8 mouse cellular contexts compared by ENCODE assay signal in the genomic region with DNA sequence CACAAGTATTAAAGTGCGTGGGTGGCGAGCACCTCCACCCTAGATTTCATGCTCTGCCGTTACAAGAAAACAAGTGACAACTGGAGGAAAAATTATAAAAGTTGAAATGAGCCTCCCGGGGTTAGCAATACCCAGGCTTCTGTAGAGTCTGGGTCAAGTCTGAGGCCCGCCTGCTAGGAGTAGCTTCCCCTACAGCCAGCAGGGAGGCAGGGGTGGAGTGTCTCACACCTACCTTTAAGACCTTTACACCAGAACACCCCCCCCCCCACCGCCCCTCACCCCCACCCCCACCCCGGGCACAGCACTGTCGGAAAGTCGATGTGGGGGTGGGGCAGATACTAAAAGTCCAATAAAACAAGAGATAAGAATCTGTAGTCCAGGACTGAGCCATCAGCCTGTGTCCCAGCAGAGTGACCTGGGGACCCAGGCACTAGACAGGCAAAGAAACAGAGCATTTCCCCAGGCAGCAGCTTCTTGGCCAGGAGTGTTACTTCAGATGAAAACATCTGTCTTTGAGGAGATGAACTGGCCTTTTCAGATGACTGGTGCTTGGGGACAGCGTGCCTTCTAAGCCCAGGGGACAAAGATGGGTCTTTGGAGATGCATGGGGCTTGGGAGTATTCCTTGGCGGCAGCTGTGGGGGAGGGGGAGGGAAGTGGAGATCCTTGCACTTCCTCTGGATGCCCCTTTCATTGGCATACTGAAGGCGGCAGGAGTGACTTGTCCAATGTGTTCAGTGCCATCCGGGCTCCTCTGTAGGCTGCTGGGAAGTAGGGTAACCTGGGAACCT. TPM values are rescaled to one million over a fixed set of nuclear protein-coding genes. Genes with fewer than 3 reads are reported as not detected.
DNase-seq lines count a peak whose midpoint lies in the region; ATAC-seq and TF ChIP-seq lines count a peak whose summit lies in the region.

No protein-coding gene starts in this region.

- peaks cover 15% of the 10 kb centered on the region for H3K4me1 ChIP-seq in kidney, embryonic 15.5 days
- peaks cover 37% of the 10 kb centered on the region for H3K4me1 ChIP-seq in embryonic facial prominence, embryonic 10.5 days
- H3K4me1 ChIP-seq in intestine, embryonic 14.5 days (replicated peaks; ENCODE audit: control insufficient read depth, insufficient read depth, low read length) = 0 out of 2 replicates have a peak, but pooled peaks cover 8% of the 10 kb centered on the region
- no peaks in the 10 kb centered on the region for H3K4me1 ChIP-seq in thymus, adult 2 months (replicated peaks; ENCODE audit: control insufficient read depth, insufficient read depth, low read length)

- no peaks in the 10 kb centered on the region for H3K9me3 ChIP-seq in kidney, embryonic 15.5 days (replicated peaks)
- H3K9me3 ChIP-seq in embryonic facial prominence, embryonic 10.5 days = no peaks in the 10 kb centered on the region
- H3K9me3 ChIP-seq in intestine, embryonic 14.5 days (ENCODE audit: control insufficient read depth, low read length) = no peaks in the 10 kb centered on the region

- no peaks in the 10 kb centered on the region for H3K36me3 ChIP-seq in kidney, embryonic 15.5 days
- H3K36me3 ChIP-seq in embryonic facial prominence, embryonic 10.5 days (replicated peaks) = no peaks in the 10 kb centered on the region
- H3K36me3 ChIP-seq in intestine, embryonic 14.5 days (ENCODE audit: control insufficient read depth, insufficient read depth, low read length) = no peaks in the 10 kb centered on the region
- peaks cover 10% of the 10 kb centered on the region for H3K36me3 ChIP-seq in myocyte (ENCODE audit: control insufficient read depth, insufficient read depth)
- H3K36me3 ChIP-seq in thymus, adult 2 months (ENCODE audit: control insufficient read depth, insufficient read depth, low read length) = no peaks in the 10 kb centered on the region

- no peak overlapping the region for H3K27ac ChIP-seq in kidney, embryonic 15.5 days
- H3K27ac ChIP-seq in embryonic facial prominence, embryonic 10.5 days (replicated peaks) = no peak overlapping the region
- H3K27ac ChIP-seq in intestine, embryonic 14.5 days (ENCODE audit: low read depth) = no peak overlapping the region
- H3K27ac ChIP-seq in thymus, adult 2 months (ENCODE audit: control insufficient read depth, insufficient read depth, low read length) = no peak overlapping the region

- WGBS in kidney, embryonic 15.5 days = 5% methylated on average over 13 of the region's 13 CpGs
- 5% methylated on average over 13 of the region's 13 CpGs for WGBS in embryonic facial prominence, embryonic 10.5 days
- WGBS in intestine, embryonic 14.5 days = 7% methylated on average over 13 of the region's 13 CpGs
- WGBS in thymus, adult 2 months = 22% methylated on average over 13 of the region's 13 CpGs

- H3ac ChIP-seq in myocyte (ENCODE audit: control insufficient read depth, insufficient read length) = peak overlapping the region; percentile 45

- peaks cover 60% of the 10 kb centered on the region for H3K79me2 ChIP-seq in myocyte (ENCODE audit: control insufficient read depth, insufficient read depth)

- peak overlapping the region; percentile 86 for H3K4me2 ChIP-seq in kidney, embryonic 15.5 days
- peak overlapping the region; percentile 93 for H3K4me2 ChIP-seq in intestine, embryonic 14.5 days (ENCODE audit: low read length)
- H3K4me2 ChIP-seq in myocyte (ENCODE audit: low read depth) = peak overlapping the region; percentile 72

- H3K4me3 ChIP-seq in kidney, embryonic 15.5 days (replicated peaks) = peak overlapping the region; percentile 39
- peak overlapping the region; percentile 56 for H3K4me3 ChIP-seq in embryonic facial prominence, embryonic 10.5 days
- peak overlapping the region; percentile 36; the same call in 1 of the 2 replicates for H3K4me3 ChIP-seq in intestine, embryonic 14.5 days (ENCODE audit: low read depth, low read length)
- peak overlapping the region; percentile 93 for H3K4me3 ChIP-seq in myocyte
- H3K4me3 ChIP-seq in thymus, adult 2 months (ENCODE audit: control insufficient read depth, insufficient read depth, low read length) = no peak overlapping the region

- ATAC-seq in kidney, embryonic 15.5 days (replicated peaks; ENCODE audit: low FRiP score) = no peak
- ATAC-seq in intestine, embryonic 14.5 days (replicated peaks; ENCODE audit: low FRiP score, low TSS enrichment, low read depth) = peak; percentile 36; the same call in 1 of the 2 replicates

- TF ChIP-seq POLR2A in myocyte (IDR thresholded peaks at IDR 0.05; ENCODE audit: insufficient read length, low read depth) = no peak
- TF ChIP-seq POLR2A in thymus, adult 2 months (IDR thresholded peaks at IDR 0.05; ENCODE audit: control insufficient read depth, extremely low read depth, insufficient read depth, low read length, poor library complexity) = no peak

- H3K9ac ChIP-seq in kidney, embryonic 15.5 days = no peak overlapping the region
- peak overlapping the region; percentile 32 for H3K9ac ChIP-seq in intestine, embryonic 14.5 days (ENCODE audit: low read length)

- peaks cover 19% of the 10 kb centered on the region for H3K27me3 ChIP-seq in kidney, embryonic 15.5 days
- H3K27me3 ChIP-seq in embryonic facial prominence, embryonic 10.5 days (replicated peaks; ENCODE audit: low read depth, poor library complexity, severe bottlenecking) = peaks cover 58% of the 10 kb centered on the region
- H3K27me3 ChIP-seq in intestine, embryonic 14.5 days (replicated peaks; ENCODE audit: control insufficient read depth, insufficient read depth, low read length) = no peaks in the 10 kb centered on the region
- H3K27me3 ChIP-seq in myocyte (ENCODE audit: control insufficient read depth, insufficient read depth, insufficient read length) = no peaks in the 10 kb centered on the region
- H3K27me3 ChIP-seq in thymus, adult 2 months (ENCODE audit: control insufficient read depth, insufficient read depth, low read length) = no peaks in the 10 kb centered on the region; the same call in 1 of the 2 replicates

- no peak for TF ChIP-seq CTCF in thymus, adult 2 months (IDR thresholded peaks at IDR 0.05; ENCODE audit: borderline replicate concordance, control insufficient read depth, extremely low read depth, insufficient read depth, low read length, poor library complexity)

- DNase-seq in kidney, postnatal 4 days = no peak
- peak; percentile 13 for DNase-seq in embryonic facial prominence, embryonic 10.5 days (ENCODE audit: low spot score)
- DNase-seq in intestine, embryonic 14.5 days (ENCODE audit: low spot score) = peak; percentile 54
- no peak for DNase-seq in ovary, postnatal 36 days (ENCODE audit: low spot score)
- DNase-seq in thymus, adult 2 months = no peak
- DNase-seq in frontal cortex, postnatal 36 days (ENCODE audit: low spot score in 2 of 2) = no peak

TF ChIP-seq in myocyte, 11 proteins besides CTCF, POLR2A, EP300 and RAD21:
- no peak for TF ChIP-seq MYOG (IDR thresholded peaks at IDR 0.05; ENCODE audit: control insufficient read depth in 1 of 3, insufficient read depth in 1 of 3, insufficient read length in 2 of 3, low read depth in 2 of 3)
- no peak for TF ChIP-seq MAX (IDR thresholded peaks at IDR 0.05; ENCODE audit: low read depth)
- TF ChIP-seq TCF12 (IDR thresholded peaks at IDR 0.05; ENCODE audit: insufficient read depth, poor library complexity, severe bottlenecking) = no peak
- TF ChIP-seq E2F4 (IDR thresholded peaks at IDR 0.05; ENCODE audit: insufficient read depth) = no peak
- no peak for TF ChIP-seq CEBPB (IDR thresholded peaks at IDR 0.05; ENCODE audit: insufficient read depth, poor library complexity, severe bottlenecking)
- no peak for TF ChIP-seq MYOD1 (IDR thresholded peaks at IDR 0.05; ENCODE audit: control insufficient read depth in 1 of 3, insufficient read length in 2 of 3, low read depth in 2 of 3)
- no peak for TF ChIP-seq TCF3 (IDR thresholded peaks at IDR 0.05; ENCODE audit: insufficient read length, low read depth)
- no peak for TF ChIP-seq SRF (IDR thresholded peaks at IDR 0.05; ENCODE audit: control insufficient read depth, insufficient read length, low read depth)
- TF ChIP-seq POLR2AphosphoS2 (IDR thresholded peaks at IDR 0.05; ENCODE audit: insufficient read length, low read depth) = no peak
- TF ChIP-seq USF1 (IDR thresholded peaks at IDR 0.05; ENCODE audit: low read depth) = no peak
- TF ChIP-seq REST (IDR thresholded peaks at IDR 0.05; ENCODE audit: insufficient read depth, insufficient read length) = no peak

RNA-seq across cellular contexts. Expression of gene Arhgap22, which starts 37.3 kb away (rescaled TPM):
- polyA plus RNA-seq in kidney, embryonic 15.5 days (2015; fragmentation: Nextera tagmentation; extraction: Ambion mirVana) = 3.5 and 4.1 TPM in 2 replicates
- polyA plus RNA-seq in embryonic facial prominence, embryonic 10.5 days (2016; fragmentation: Nextera tagmentation; extraction: Ambion mirVana) = 3.8 and 4.9 TPM in 2 replicates
- 5.3 TPM in 2 replicates for polyA plus RNA-seq in intestine, embryonic 14.5 days (2014; fragmentation: Nextera tagmentation; extraction: Ambion mirVana)
- polyA plus RNA-seq in myocyte (2012; fragmentation: generic; extraction: Trizol) = 53.3 TPM
- 12.8 and 16.2 TPM in 2 replicates for polyA plus RNA-seq in thymus, adult 2 months (2012; rRNA removed)

Comparison
In these comparisons a context has a peak if more than half of its experiments do, and no peak if none do; other contexts are left out.
1. DNase-seq: peak in embryonic facial prominence, embryonic 10.5 days (single experiment) and intestine, embryonic 14.5 days (single experiment); none in kidney, postnatal 4 days (0 of 2), ovary, postnatal 36 days (single experiment), thymus, adult 2 months (single experiment) and frontal cortex, postnatal 36 days (0 of 2).
2. Peak in every context shown above with its lines, with median percentiles within 50 percentile points of each other: H3K4me2 ChIP-seq.